8 mouse cellular contexts compared by ENCODE assay signal in genomic region chr14:27351051-27351475, GRCm38 (mm10).
DNase-seq lines count a peak whose midpoint lies in the region; ATAC-seq and TF ChIP-seq lines count a peak whose summit lies in the region.

No protein-coding gene starts in this region.

- peaks cover 23% of the 10 kb centered on the region for H3K4me1 ChIP-seq in cerebellum, adult 2 months (ENCODE audit: control insufficient read depth, insufficient read depth, low read length)
- H3K4me1 ChIP-seq in embryonic facial prominence, embryonic 15.5 days = peaks cover 35% of the 10 kb centered on the region
- H3K4me1 ChIP-seq in kidney, adult 2 months (ENCODE audit: control insufficient read depth, insufficient read depth, low read length) = peaks cover 25% of the 10 kb centered on the region
- H3K4me1 ChIP-seq in lung, postnatal 0 days (ENCODE audit: insufficient read depth, low read depth, low read length) = peaks cover 44% of the 10 kb centered on the region

- ATAC-seq in embryonic facial prominence, embryonic 15.5 days (ENCODE audit: insufficient number of reproducible peaks, low FRiP score, low TSS enrichment, low read depth) = no peak
- peak; percentile 66 for ATAC-seq in lung, postnatal 0 days

- H3K27me3 ChIP-seq in cerebellum, adult 2 months (ENCODE audit: control insufficient read depth, insufficient read depth, low read length) = no peaks in the 10 kb centered on the region
- no peaks in the 10 kb centered on the region for H3K27me3 ChIP-seq in embryonic facial prominence, embryonic 15.5 days
- H3K27me3 ChIP-seq in kidney, adult 2 months (replicated peaks; ENCODE audit: control insufficient read depth, insufficient read depth, low read length) = no peaks in the 10 kb centered on the region
- H3K27me3 ChIP-seq in lung, postnatal 0 days (replicated peaks; ENCODE audit: insufficient read depth, low read length) = no peaks in the 10 kb centered on the region

- no peak overlapping the region for H3K9ac ChIP-seq in embryonic facial prominence, embryonic 15.5 days
- no peak overlapping the region for H3K9ac ChIP-seq in lung, postnatal 0 days (replicated peaks; ENCODE audit: low read depth)

- no peaks in the 10 kb centered on the region for H3K9me3 ChIP-seq in embryonic facial prominence, embryonic 15.5 days (replicated peaks)
- H3K9me3 ChIP-seq in lung, postnatal 0 days (ENCODE audit: low read length) = no peaks in the 10 kb centered on the region

- TF ChIP-seq POLR2A in cerebellum, adult 2 months (IDR thresholded peaks at IDR 0.05; ENCODE audit: borderline replicate concordance, insufficient read depth, low read length) = no peak
- TF ChIP-seq POLR2A in kidney, adult 2 months (IDR thresholded peaks at IDR 0.05; ENCODE audit: low read depth, low read length) = no peak

- WGBS in cerebellum, adult 2 months = 64% methylated on average over 5 of the region's 5 CpGs
- WGBS in embryonic facial prominence, embryonic 15.5 days = 32% methylated on average over 5 of the region's 5 CpGs
- WGBS in kidney, adult 2 months = 41% methylated on average over 5 of the region's 5 CpGs
- 33% methylated on average over 5 of the region's 5 CpGs for WGBS in lung, postnatal 0 days

- H3K4me3 ChIP-seq in cerebellum, adult 2 months (replicated peaks; ENCODE audit: insufficient read depth, low read depth, low read length) = no peak overlapping the region
- H3K4me3 ChIP-seq in embryonic facial prominence, embryonic 15.5 days (replicated peaks) = no peak overlapping the region
- H3K4me3 ChIP-seq in kidney, adult 2 months (ENCODE audit: insufficient read depth, low read depth, low read length) = no peak overlapping the region
- no peak overlapping the region for H3K4me3 ChIP-seq in lung, postnatal 0 days (ENCODE audit: low read depth, low read length)

- 0 out of 2 replicates have a peak overlapping the region, but pooled peaks have one; percentile 8 for H3K4me2 ChIP-seq in embryonic facial prominence, embryonic 15.5 days (replicated peaks)
- H3K4me2 ChIP-seq in lung, postnatal 0 days (replicated peaks; ENCODE audit: low read depth, low read length) = no peak overlapping the region

- no peak for TF ChIP-seq CTCF in cerebellum, adult 2 months (IDR thresholded peaks at IDR 0.05; ENCODE audit: borderline replicate concordance, insufficient read depth, low read depth, low read length)
- TF ChIP-seq CTCF in kidney, adult 2 months (conservative IDR thresholded peaks at IDR 0.05; ENCODE audit: insufficient read depth, insufficient read length, low read depth, low read length) = no peak
- TF ChIP-seq CTCF in lung, postnatal 0 days (IDR thresholded peaks at IDR 0.05) = no peak

- no peaks in the 10 kb centered on the region for H3K36me3 ChIP-seq in embryonic facial prominence, embryonic 15.5 days
- no peaks in the 10 kb centered on the region for H3K36me3 ChIP-seq in kidney, adult 2 months (ENCODE audit: control insufficient read depth, insufficient read depth, low read length)
- no peaks in the 10 kb centered on the region for H3K36me3 ChIP-seq in lung, postnatal 0 days (ENCODE audit: insufficient read depth, low read length)

- peak overlapping the region; percentile 60; the same call in 1 of the 2 replicates for H3K27ac ChIP-seq in cerebellum, adult 2 months (ENCODE audit: insufficient read depth, low read length)
- peak overlapping the region; percentile 83 for H3K27ac ChIP-seq in embryonic facial prominence, embryonic 15.5 days (replicated peaks)
- H3K27ac ChIP-seq in kidney, adult 2 months (ENCODE audit: insufficient read depth, low read depth, low read length) = peak overlapping the region; percentile 96
- H3K27ac ChIP-seq in lung, postnatal 0 days (ENCODE audit: low read length) = peak overlapping the region; percentile 90

- TF ChIP-seq EP300 in lung, postnatal 0 days (IDR thresholded peaks at IDR 0.05) = peak; percentile 92

- no peak for DNase-seq in cerebellum, adult 2 months
- no peak for DNase-seq in cerebellum, postnatal 10 days
- peak; percentile 82 for DNase-seq in kidney, adult 2 months
- peak; percentile 77 for DNase-seq in lung, postnatal 0 days (ENCODE audit: low spot score)
- no peak for DNase-seq in layer of hippocampus, adult 9-10 months (ENCODE audit: low spot score)
- DNase-seq in embryo, embryonic 11 days = no peak
- DNase-seq in left cerebral cortex, adult 18-20 months (ENCODE audit: low spot score in 2 of 2) = no peak

Comparison
In these comparisons a context has a peak if more than half of its experiments do, and no peak if none do; other contexts are left out.
1. DNase-seq: peak in kidney, adult 2 months (single experiment) and lung, postnatal 0 days (single experiment); none in cerebellum, adult 2 months (0 of 2), cerebellum, postnatal 10 days (0 of 2), layer of hippocampus, adult 9-10 months (single experiment), embryo, embryonic 11 days (single experiment) and left cerebral cortex, adult 18-20 months (0 of 2).
2. Peak in every context shown above with its lines, with median percentiles within 50 percentile points of each other: H3K27ac ChIP-seq.